Mouse (Mus musculus) lung, adult 2 months (tissue): ENCODE measurements at regions not wholly inside any gene's neighbourhood (a gene's known extent, or its start where the extent isn't known, plus 50 kb on each side); places are given as distances from the start of the nearest gene placed in this dataset.

Source experiments
- CTCF ChIP-seq: fragments of 200-500 bp; IDR thresholded peaks from 2 replicates; pipeline ENCODE4 v1.5.1; 2011; ENCODE audit warnings: mild to moderate bottlenecking, low read length, control low read depth; ENCODE audit not compliant: insufficient read depth
- POLR2A ChIP-seq: fragments of 200-500 bp; IDR thresholded peaks from 2 replicates; pipeline ENCODE4 v1.6.1; 2011; ENCODE audit warnings: low read depth, mild to moderate bottlenecking, control low read depth, low read length, borderline replicate concordance; ENCODE audit errors: extremely low read depth

GRCm38 (mm10) chr4:35300848-35301247 lies 74.9 kb upstream of the C9orf72 start:
- TF ChIP-seq CTCF (no peak), POLR2A (no peak)
